Mouse (Mus musculus) G1E-ER4 (cell line): ENCODE data around the gene Phyh. TPM values are rescaled to one million over a fixed set of nuclear protein-coding genes. Genes with fewer than 3 reads are reported as not detected.

Source experiments
- GATA1 ChIP-seq: IDR thresholded peaks from one replicate; pipeline ENCODE4 v1.8.0; 2012; ENCODE audit warnings: low read length, inconsistent platforms
- polyA plus RNA-seq: library from polyadenylated mRNA; stranded (reverse); fragments of >175 nt; gene quantifications from 2 replicates; pipeline ENCODE4 v1.2.3, GENCODE M21; 2012

The Phyh gene
- polyA plus RNA-seq, 1 experiment: 4.8 TPM

GRCm38 (mm10) chr2:4907916-4908315 is 10.9 kb upstream of the Phyh start:
- TF ChIP-seq GATA1: no peak

- no peak for TF ChIP-seq GATA1
Observed at GRCm38 (mm10) chr2:4908771-4909315, 10.0 kb upstream of the Phyh start.

GRCm38 (mm10) chr2:4909909-4910308 is 8.9 kb upstream of the Phyh start:
- no peak for TF ChIP-seq GATA1

GRCm38 (mm10) chr2:4910521-4910920 is 8.3 kb upstream of the Phyh start:
- no peak for TF ChIP-seq GATA1

GRCm38 (mm10) chr2:4913949-4914348 is 4.9 kb upstream of the Phyh start:
- no peak for TF ChIP-seq GATA1

- no peak for TF ChIP-seq GATA1
Observed at GRCm38 (mm10) chr2:4916037-4916436, 2.8 kb upstream of the Phyh start.

- TF ChIP-seq GATA1: no peak
Observed at GRCm38 (mm10) chr2:4917326-4918021, 1.3 kb upstream of the Phyh start.

- TF ChIP-seq GATA1: no peak
Observed at GRCm38 (mm10) chr2:4921019-4921418, 2.2 kb downstream of the Phyh start.

- no peak for TF ChIP-seq GATA1
Observed at GRCm38 (mm10) chr2:4922476-4923164, 3.8 kb downstream of the Phyh start.

GRCm38 (mm10) chr2:4927391-4927790 is 8.6 kb downstream of the Phyh start:
- no peak for TF ChIP-seq GATA1

- no peak for TF ChIP-seq GATA1
Observed at GRCm38 (mm10) chr2:4929230-4929629, 10.4 kb downstream of the Phyh start.

- no peak for TF ChIP-seq GATA1
Observed at GRCm38 (mm10) chr2:4934516-4934915, 15.7 kb downstream of the Phyh start.

- TF ChIP-seq GATA1: no peak
Observed at GRCm38 (mm10) chr2:4937931-4938330, 19.1 kb downstream of the Phyh start.

GRCm38 (mm10) chr2:4940861-4941260 is 22.0 kb downstream of the Phyh start:
- TF ChIP-seq GATA1: no peak

- TF ChIP-seq GATA1: no peak
Observed at GRCm38 (mm10) chr2:4950986-4951385, 32.2 kb downstream of the Phyh start.

GRCm38 (mm10) chr2:4954216-4954760 is 35.5 kb downstream of the Phyh start:
- no peak for TF ChIP-seq GATA1
